Mouse (Mus musculus) heart, embryonic 11.5 days (tissue): ENCODE data around the gene Bcl2l1. TPM values are rescaled to one million over a fixed set of nuclear protein-coding genes. Genes with fewer than 3 reads are reported as not detected.

Source experiments
- ATAC-seq: fragments of 200-750 bp; cut with Nextera tagmentation; replicated peaks from 2 replicates; pipeline ENCODE4 v1.8.0; 2017; ENCODE audit warnings: moderate library complexity; ENCODE audit not compliant: insufficient number of reproducible peaks, low FRiP score, low TSS enrichment
- H3K27ac ChIP-seq: fragments of 300-500 bp; sonication (generic); 2 replicates; pipeline ENCODE4 v1.5.1; 2014; ENCODE audit warnings: mild to moderate bottlenecking, low read depth, low read length
- H3K27me3 ChIP-seq: fragments of 300-500 bp; sonication (generic); 2 replicates; pipeline ENCODE4 v1.6.1; 2014; ENCODE audit warnings: mild to moderate bottlenecking, low read length, mixed read lengths; ENCODE audit not compliant: control insufficient read depth, insufficient read depth
- H3K36me3 ChIP-seq: fragments of 300-500 bp; sonication (generic); 2 replicates; pipeline ENCODE4 v1.6.1; 2014; ENCODE audit warnings: mild to moderate bottlenecking, low read length, moderate library complexity, mixed read lengths; ENCODE audit not compliant: control insufficient read depth, insufficient read depth
- H3K4me1 ChIP-seq: fragments of 300-500 bp; sonication (generic); 2 replicates; pipeline ENCODE4 v1.6.1; 2014; ENCODE audit warnings: low read length; ENCODE audit not compliant: control insufficient read depth, insufficient read depth
- H3K4me2 ChIP-seq: fragments of 300-500 bp; sonication (generic); 2 replicates; pipeline ENCODE4 v1.6.1; 2014; ENCODE audit warnings: mild to moderate bottlenecking, moderate library complexity
- H3K4me3 ChIP-seq: fragments of 300-500 bp; sonication (generic); 2 replicates; pipeline ENCODE4 v1.5.1; 2014; ENCODE audit warnings: low read depth, low read length
- H3K9ac ChIP-seq: fragments of 300-500 bp; sonication (generic); 2 replicates; pipeline ENCODE4 v1.6.1; 2014; ENCODE audit warnings: mild to moderate bottlenecking, low read depth, low read length, moderate library complexity
- H3K9me3 ChIP-seq: fragments of 300-500 bp; sonication (generic); replicated peaks from 2 replicates; pipeline ENCODE4 v1.6.1; 2016; ENCODE audit warnings: low read length; ENCODE audit not compliant: control insufficient read depth
- WGBS: fragments of 180-500 bp; shearing (Covaris S2); extraction: QIAGEN DNeasy Blood & Tissue Kit; methylation state at CpG from one replicate; pipeline ENCODE4 v1.1.7; 2014; ENCODE audit not compliant: insufficient replicate concordance; 5-methylcytosine and 5-hydroxymethylcytosine counted together
- polyA plus RNA-seq: library from polyadenylated mRNA; unstranded; fragments of >200 nt; fragmentation: Nextera tagmentation; extraction: Ambion mirVana; gene quantifications from 2 replicates; pipeline ENCODE4 v1.2.1, GENCODE M21; 2014

The Bcl2l1 gene
- polyA plus RNA-seq, 1 experiment from 2014 or later = 69.8 TPM

DNA sequence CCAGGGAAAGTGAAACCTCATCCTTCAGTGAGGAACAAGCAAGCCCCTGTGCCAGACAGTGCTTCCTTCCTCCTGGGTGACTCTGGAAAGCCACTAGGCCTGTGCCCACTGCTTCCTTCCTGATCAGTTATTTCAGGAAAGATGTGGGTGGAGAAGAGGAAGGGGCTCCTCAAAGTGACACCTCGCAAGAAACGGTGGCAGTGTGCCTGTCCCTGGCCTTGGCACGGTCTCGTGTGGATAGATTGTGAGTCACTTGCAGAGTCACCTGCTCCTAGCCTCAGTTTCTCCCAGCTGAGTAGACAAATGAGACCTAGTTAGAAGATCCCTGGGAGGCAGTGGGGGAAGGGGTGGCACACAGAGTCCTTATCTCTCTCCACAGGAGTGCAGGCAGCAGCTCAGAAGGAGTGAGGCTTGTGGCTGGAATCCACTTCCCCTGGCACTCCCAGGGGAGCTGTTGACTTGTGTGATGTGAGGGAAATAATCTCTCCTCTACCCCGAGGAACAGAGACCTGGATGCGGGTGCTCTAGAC, 42.6 kb downstream of the Bcl2l1 start:
- Histone ChIP-seq H3K9ac (peak overlapping the region; percentile 40; the same call in 1 of the 2 replicates), H3K4me3 (no peak overlapping the region), H3K4me2 (peak overlapping the region; percentile 55), H3K36me3 (no peaks in the 10 kb centered on the region), H3K9me3 (no peaks in the 10 kb centered on the region), H3K27ac (peak overlapping the region; percentile 93), H3K4me1 (peaks cover 81% of the 10 kb centered on the region), H3K27me3 (no peaks in the 10 kb centered on the region)
- 30% methylated on average over 6 of the region's 6 CpGs for WGBS
- ATAC-seq = peak; percentile 82

DNA sequence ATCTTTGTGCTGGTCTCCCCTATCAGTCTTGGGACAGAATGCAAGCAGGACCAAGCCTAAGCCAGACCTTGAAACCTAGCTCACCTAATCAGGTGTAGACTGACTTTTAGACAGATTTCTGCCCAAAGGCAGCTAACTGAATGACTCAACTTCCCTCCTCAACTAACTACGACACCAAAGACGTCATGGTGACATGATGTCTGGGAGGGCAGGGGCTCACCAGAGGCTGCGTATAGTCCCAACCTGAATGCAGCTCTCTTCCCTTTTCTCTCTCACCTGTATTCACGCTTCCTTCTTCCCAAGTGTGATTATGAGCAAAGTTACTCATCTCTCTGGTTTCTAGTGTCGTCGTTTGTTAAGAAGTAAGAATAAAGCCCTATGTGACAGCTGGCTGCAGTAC, 44.0 kb downstream of the Bcl2l1 start:
- H3K36me3 ChIP-seq = no peaks in the 10 kb centered on the region
- peaks cover 72% of the 10 kb centered on the region for H3K4me1 ChIP-seq
- no peak for ATAC-seq
- H3K4me2 ChIP-seq = no peak overlapping the region
- no peaks in the 10 kb centered on the region for H3K9me3 ChIP-seq
- H3K4me3 ChIP-seq = no peak overlapping the region
- no peaks in the 10 kb centered on the region for H3K27me3 ChIP-seq
- 82% methylated on average over 6 of the region's 6 CpGs for WGBS
- no peak overlapping the region for H3K27ac ChIP-seq
- H3K9ac ChIP-seq = no peak overlapping the region

GRCm38 (mm10) chr2:152787136-152787535, 44.4 kb downstream of the Bcl2l1 start:
- H3K27ac ChIP-seq = no peak overlapping the region; the same call in 1 of the 2 replicates
- no peaks in the 10 kb centered on the region for H3K9me3 ChIP-seq
- no peaks in the 10 kb centered on the region for H3K27me3 ChIP-seq
- H3K4me3 ChIP-seq = no peak overlapping the region
- no peak overlapping the region for H3K9ac ChIP-seq
- no peak overlapping the region for H3K4me2 ChIP-seq
- no peak for ATAC-seq
- H3K36me3 ChIP-seq = no peaks in the 10 kb centered on the region
- WGBS = 90% methylated on average over 2 of the region's 2 CpGs
- peaks cover 72% of the 10 kb centered on the region for H3K4me1 ChIP-seq

- Histone ChIP-seq H3K36me3 (peaks cover 4% of the 10 kb centered on the region; the same call in 1 of the 2 replicates), H3K27me3 (no peaks in the 10 kb centered on the region), H3K4me2 (peak overlapping the region; percentile 56), H3K9ac (peak overlapping the region; percentile 65), H3K27ac (peak overlapping the region; percentile 96), H3K9me3 (no peaks in the 10 kb centered on the region), H3K4me3 (no peak overlapping the region), H3K4me1 (peaks cover 69% of the 10 kb centered on the region)
- WGBS = 12% methylated on average over 18 of the region's 18 CpGs
- ATAC-seq = no peak
These were observed 45.8 kb downstream of the Bcl2l1 start for GRCm38 (mm10) chr2:152785446-152786350.

- 91% methylated on average over 8 of the region's 8 CpGs for WGBS
- H3K27ac ChIP-seq = peak overlapping the region; percentile 96
- no peaks in the 10 kb centered on the region for H3K27me3 ChIP-seq
- no peaks in the 10 kb centered on the region for H3K9me3 ChIP-seq
- peaks cover 4% of the 10 kb centered on the region; the same call in 1 of the 2 replicates for H3K36me3 ChIP-seq
- H3K4me1 ChIP-seq = peaks cover 59% of the 10 kb centered on the region
- H3K4me2 ChIP-seq = no peak overlapping the region
- no peak overlapping the region for H3K9ac ChIP-seq
- no peak for ATAC-seq
- H3K4me3 ChIP-seq = no peak overlapping the region
These were observed 46.9 kb downstream of the Bcl2l1 start for GRCm38 (mm10) chr2:152784640-152785039.

DNA sequence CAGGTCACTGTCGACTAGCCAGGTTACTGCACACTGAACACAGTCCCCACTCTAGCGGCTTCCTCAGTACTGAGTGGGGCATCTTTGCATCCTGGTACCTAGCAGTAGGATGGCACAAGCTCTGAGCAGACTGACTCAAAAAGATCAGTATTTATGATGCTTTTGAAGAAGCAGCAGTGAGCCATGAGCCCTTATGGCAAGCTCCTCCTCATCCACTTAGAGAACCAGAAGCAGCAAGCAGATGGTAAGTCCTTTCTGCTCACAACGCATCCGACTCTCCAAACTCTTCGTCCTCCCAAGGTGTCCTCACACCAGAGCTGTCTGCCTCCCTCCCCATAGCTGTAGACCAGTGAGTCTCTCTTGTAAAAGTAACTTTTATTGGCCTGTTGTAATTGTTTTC, 48.3 kb downstream of the Bcl2l1 start:
- no peak for ATAC-seq
- no peak overlapping the region for H3K4me3 ChIP-seq
- H3K9ac ChIP-seq = no peak overlapping the region
- H3K4me1 ChIP-seq = peaks cover 45% of the 10 kb centered on the region
- H3K4me2 ChIP-seq = no peak overlapping the region
- H3K36me3 ChIP-seq = peaks cover 4% of the 10 kb centered on the region; the same call in 1 of the 2 replicates
- WGBS = 84% methylated on average over 5 of the region's 5 CpGs
- no peaks in the 10 kb centered on the region for H3K9me3 ChIP-seq
- H3K27me3 ChIP-seq = no peaks in the 10 kb centered on the region
- no peak overlapping the region for H3K27ac ChIP-seq

DNA sequence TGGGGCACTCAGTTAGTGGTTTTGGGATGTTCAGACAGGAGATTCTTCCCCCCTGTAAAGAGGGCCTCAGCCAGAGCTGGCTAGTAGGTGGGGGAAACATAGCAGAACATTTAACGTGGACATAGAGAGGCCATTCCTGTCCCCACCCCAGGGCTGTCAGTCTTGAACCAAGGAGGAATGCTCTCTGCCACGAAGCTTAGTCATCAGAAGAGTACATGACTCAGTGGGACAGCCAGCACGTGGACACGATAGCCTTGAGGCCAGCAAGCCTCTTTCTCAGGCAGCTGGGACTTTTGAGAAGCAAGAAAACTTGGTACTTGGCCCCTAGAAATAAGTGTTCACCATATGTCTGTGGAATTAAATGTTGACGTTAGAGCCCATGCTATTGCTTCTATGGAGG, 48.9 kb downstream of the Bcl2l1 start:
- Histone ChIP-seq H3K36me3 (peaks cover 6% of the 10 kb centered on the region; the same call in 1 of the 2 replicates), H3K27me3 (no peaks in the 10 kb centered on the region), H3K9ac (0 out of 2 replicates have a peak overlapping the region, but pooled peaks have one; percentile 5), H3K4me3 (no peak overlapping the region), H3K4me1 (peaks cover 40% of the 10 kb centered on the region), H3K4me2 (no peak overlapping the region), H3K27ac (no peak overlapping the region), H3K9me3 (no peaks in the 10 kb centered on the region)
- WGBS = 57% methylated on average over 5 of the region's 5 CpGs
- ATAC-seq = no peak

DNA sequence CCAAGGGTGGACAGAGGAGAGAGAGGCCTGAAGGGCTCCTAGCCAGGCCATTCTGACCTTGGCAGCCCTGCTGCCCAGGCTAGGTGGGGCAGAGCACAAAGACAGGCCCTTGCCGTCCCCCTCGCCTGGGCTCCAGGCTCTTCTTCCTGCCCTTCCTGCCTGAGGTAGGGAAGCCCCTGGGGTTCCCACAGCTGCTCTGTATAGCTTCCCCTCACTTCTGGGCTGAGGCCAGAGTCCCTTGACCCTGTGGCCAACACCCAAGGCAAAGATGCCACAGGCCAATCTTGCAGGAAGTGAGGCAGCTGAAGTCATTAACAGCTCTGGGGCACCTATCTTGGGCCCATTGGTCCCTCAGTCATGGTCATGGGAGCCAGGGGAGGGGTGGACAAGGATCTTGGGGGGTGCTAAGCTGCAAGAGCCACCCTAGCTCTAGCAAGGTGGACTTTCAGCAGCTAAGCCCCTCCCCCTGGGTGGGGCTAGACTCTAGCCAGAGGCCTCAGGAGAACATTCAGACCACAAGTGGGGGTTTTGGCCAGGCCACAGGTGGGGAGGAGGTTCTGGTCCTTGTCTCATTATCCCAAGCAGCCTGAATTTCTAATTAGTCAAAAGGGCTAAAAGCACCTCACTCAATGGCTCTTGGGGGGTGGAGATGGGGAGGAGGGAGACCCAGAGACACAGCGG, 50.4 kb downstream of the Bcl2l1 start:
- WGBS = 70% methylated on average over 3 of the region's 3 CpGs
- no peaks in the 10 kb centered on the region for H3K27me3 ChIP-seq
- H3K36me3 ChIP-seq = peaks cover 6% of the 10 kb centered on the region; the same call in 1 of the 2 replicates
- no peak overlapping the region for H3K4me2 ChIP-seq
- H3K9me3 ChIP-seq = no peaks in the 10 kb centered on the region
- H3K27ac ChIP-seq = no peak overlapping the region
- H3K9ac ChIP-seq = no peak overlapping the region
- no peak; the same call in 1 of the 2 replicates for ATAC-seq
- H3K4me1 ChIP-seq = peaks cover 30% of the 10 kb centered on the region
- H3K4me3 ChIP-seq = no peak overlapping the region
